Mouse (Mus musculus): ENCODE measurements around the gene Otop3.
"Not testable (repeated sequence)": the region's sequence is repeated elsewhere in the genome, so short reads cannot be mapped to it uniquely, and the experiment has no call there.

Otop3 gene

GRCm38 (mm10) chr11:115366039-115366705 lies 31.6 kb downstream of the Otop3 start:
- DNase-seq (ENCODE audit: low spot score), result peak; percentile 63

- DNase-seq (ENCODE audit: low spot score), result peak; percentile 66
Observed at GRCm38 (mm10) chr11:115366706-115367394, 32.3 kb downstream of the Otop3 start.

DNA sequence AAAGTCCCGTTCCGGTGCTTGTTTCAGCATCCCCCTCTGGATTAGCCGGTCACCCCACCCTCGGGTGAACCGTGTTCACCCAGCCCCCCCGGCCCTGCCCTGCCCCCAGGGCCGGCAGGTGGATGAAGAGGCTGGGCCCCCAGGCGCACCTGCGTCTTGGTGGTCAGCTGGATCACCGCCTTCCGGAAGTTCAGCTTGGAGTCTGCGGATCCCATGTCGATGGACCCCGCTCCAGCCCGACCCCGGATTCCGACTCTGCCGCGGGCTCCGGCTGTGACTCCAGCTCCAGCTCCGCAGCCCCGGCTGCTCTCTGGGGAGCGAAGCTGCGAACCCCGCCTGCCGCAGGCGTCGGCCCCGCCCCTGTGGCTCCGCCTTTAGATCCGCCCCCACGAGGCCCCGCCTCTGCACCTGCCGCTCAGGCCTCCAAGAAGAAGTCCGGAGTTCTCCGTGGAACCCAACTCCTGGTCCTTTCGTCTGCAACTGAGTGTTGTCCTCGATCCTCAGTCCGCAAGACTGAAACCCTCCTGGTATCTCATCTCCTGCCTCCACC lies 32.9 kb downstream of the Otop3 start, which contains the start of gene Hid1:
TSS of gene Hid1 (minus strand) at position 362 of the 550 bp plus-strand sequence.
- peak; percentile 87 for DNase-seq (ENCODE audit: low spot score)

- no peak for DNase-seq (ENCODE audit: low spot score)
Observed at GRCm38 (mm10) chr11:115370368-115370767, 35.8 kb downstream of the Otop3 start.

- no peak for DNase-seq (ENCODE audit: low spot score)
Observed at GRCm38 (mm10) chr11:115371354-115371753, 36.8 kb downstream of the Otop3 start.

- DNase-seq (ENCODE audit: low spot score), result no peak
Observed at GRCm38 (mm10) chr11:115372015-115372414, 37.5 kb downstream of the Otop3 start.

DNA sequence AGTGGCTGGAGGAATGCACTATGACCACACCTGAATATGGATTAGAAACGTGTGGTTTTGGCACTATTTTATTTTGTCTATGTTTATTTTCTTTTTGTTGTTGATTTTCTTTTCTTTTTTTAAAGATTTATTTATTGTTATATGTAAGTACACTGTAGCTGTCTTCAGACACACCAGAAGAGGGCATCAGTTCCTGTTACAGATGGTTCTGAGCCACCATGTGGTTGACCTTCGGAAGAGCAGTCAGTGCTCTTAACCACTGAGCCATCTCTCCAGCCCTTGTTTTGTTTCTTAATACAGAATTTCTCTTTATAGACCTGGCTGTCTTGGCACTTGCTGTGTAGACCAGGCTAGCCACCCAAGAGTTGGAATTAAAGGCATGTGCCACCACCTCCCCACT lies 38.2 kb downstream of the Otop3 start:
- DNase-seq (ENCODE audit: low spot score), result no peak

DNA sequence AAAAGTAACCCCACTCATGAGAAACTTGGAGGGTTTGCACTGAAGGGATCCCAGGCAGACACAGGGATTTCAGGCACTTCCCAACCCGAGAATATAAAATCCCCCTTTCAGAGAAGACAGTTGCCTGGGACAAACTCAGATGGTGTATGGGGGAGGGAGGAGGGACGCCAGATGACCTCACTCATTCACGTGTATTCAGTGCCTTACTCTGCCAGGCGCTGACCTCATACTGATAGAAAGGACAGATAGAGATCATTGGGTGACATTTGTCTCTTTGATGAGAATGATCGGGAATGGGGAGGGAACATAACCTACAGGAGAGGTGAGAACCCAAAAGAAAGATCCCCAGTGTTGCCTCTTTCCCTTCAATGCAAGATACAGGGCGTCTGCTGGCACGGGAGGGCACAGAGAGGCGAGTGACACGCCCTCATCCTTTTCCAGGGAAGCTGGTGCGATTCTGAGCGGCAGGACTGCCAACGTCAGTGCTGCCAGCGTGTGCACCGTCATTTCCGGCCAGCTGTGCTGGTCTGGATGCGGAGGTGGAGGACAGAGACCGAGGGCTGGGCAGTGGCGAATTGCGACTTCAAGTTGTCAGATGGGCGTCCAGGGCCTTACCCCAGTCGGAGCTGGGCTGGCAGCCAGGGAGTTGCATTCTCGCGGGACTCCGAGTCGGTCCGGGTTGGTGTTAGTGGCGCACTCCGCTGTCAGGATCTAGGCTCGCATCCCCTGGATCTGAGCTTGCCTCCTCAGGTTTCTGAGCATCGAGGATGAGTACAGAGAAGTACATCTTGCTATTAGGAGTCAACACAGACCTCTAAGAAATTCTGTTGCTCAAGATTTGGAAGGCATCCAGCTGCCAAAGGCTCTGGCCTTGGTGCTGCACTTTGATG lies 39.5 kb downstream of the Otop3 start:
- DNase-seq (ENCODE audit: low spot score), result peak; percentile 84

GRCm38 (mm10) chr11:115374695-115375425 lies 40.3 kb downstream of the Otop3 start:
- DNase-seq (ENCODE audit: low spot score), result peak; percentile 74

DNA sequence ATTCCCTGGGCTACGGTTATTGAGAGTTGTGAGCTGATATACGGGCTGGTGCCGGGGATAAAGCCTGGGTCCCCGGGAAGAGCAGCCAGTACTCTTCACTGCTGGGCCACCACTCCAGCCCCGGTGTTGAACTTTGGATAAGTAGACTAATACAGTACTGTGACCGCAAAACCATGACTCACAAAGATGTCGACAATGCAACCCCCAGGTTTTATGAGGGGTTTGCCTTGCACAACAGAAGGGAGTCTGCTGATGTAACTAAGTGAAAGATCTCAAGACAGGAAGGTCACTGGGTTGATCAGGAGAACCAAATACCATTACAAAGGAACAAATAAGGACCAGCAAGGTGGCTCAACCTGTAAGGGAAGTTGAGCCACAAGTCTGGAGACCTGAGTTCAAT lies 42.2 kb downstream of the Otop3 start:
- no peak for DNase-seq (ENCODE audit: low spot score)

- no peak for DNase-seq (ENCODE audit: low spot score)
Observed at GRCm38 (mm10) chr11:115377254-115377653, 42.7 kb downstream of the Otop3 start.

GRCm38 (mm10) chr11:115377854-115378253 lies 43.3 kb downstream of the Otop3 start:
- DNase-seq (ENCODE audit: low spot score), result no peak

GRCm38 (mm10) chr11:115381276-115381675 lies 46.7 kb downstream of the Otop3 start:
- no peak for DNase-seq (ENCODE audit: low spot score)

- DNase-seq (ENCODE audit: low spot score), result peak; percentile 88
Observed at GRCm38 (mm10) chr11:115381743-115382539, 47.4 kb downstream of the Otop3 start, which contains the start of gene Cdr2l. Gene Cdr2l, plus strand, starts transcription at chr11:115381916.

- no peak for DNase-seq (ENCODE audit: low spot score)
Observed at GRCm38 (mm10) chr11:115382891-115383290, 48.4 kb downstream of the Otop3 start.

GRCm38 (mm10) chr11:115383701-115384474 lies 49.4 kb downstream of the Otop3 start:
- DNase-seq (ENCODE audit: low spot score), result peak; percentile 50

DNA sequence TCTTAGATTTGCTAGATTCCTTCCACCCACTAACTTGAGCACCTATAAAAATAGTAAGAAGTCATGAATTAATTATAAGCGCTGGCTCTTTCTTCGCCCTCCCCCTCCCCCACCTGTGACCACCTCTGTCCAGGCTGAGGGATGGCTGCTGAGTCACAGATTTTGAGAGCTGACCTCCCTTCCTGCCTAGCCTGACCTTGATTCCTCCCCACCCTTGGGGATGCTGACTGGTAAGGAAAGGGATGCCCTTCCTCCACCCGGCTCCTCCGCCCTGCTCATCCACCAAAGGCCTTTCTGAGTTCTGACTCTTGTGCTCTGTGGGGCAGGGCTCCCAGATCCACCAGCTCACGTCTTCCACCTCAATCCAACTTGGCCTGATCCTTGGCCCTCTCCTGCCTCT lies 50.1 kb downstream of the Otop3 start:
- DNase-seq (ENCODE audit: low spot score), result no peak

DNA sequence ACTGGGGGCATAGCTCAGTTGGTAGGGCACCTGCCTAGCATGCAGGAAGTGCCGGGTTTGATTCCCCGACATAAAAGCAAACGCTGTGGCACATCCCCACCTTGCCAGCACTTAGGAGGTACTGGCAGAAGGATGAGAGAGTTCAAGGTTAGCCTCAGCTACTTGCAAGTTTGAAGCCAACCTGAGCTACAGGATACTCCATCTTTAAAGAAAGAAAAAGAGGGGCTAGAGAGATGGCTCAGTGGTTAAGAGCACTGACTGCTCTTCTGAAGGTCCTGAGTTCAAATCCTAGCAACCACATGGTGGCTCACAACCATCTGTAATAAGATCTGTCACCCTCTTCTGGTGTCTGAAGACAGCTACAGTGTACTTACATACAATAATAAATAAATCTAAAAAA lies 52.3 kb downstream of the Otop3 start:
- DNase-seq (ENCODE audit: low spot score), result not testable (repeated sequence)

- no peak for DNase-seq (ENCODE audit: low spot score)
Observed at GRCm38 (mm10) chr11:115391358-115391757, 56.8 kb downstream of the Otop3 start.

Data from layer of hippocampus, adult 11-12 months (tissue).